Mouse (Mus musculus) ZHBTc4 (cell line): Measurements from ENCODE around the gene Uba52.
"Not testable (repeated sequence)": the region's sequence is repeated elsewhere in the genome, so short reads cannot be mapped to it uniquely, and the experiment has no call there.

ENCODE experiments used
- DNase-seq: peaks from one replicate; pipeline ENCODE4 v3.0.0-alpha.2; 2011; ENCODE audit warnings: low read depth, low spot score

The Uba52 gene

DNA sequence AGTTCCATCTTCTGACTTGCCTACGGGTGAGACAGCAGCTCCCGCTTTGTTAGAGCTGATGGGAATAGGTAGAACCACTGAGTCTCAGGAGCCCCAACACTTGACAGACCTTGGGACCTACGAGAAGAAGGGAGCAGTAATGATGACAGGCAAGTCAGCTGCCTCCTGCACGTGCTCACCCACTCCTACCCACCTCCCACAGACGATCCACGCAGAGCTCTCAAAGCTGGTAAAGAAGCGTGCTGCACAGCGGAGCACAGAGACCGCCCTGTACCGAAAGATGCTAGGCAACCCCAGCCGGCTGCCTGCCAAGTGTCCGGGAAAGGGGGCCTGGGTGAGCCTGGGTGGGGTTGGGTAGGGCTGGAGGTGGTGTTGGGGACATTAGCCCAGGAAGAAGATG is 23.7 kb upstream of the Uba52 start:
- no peak for DNase-seq

DNA sequence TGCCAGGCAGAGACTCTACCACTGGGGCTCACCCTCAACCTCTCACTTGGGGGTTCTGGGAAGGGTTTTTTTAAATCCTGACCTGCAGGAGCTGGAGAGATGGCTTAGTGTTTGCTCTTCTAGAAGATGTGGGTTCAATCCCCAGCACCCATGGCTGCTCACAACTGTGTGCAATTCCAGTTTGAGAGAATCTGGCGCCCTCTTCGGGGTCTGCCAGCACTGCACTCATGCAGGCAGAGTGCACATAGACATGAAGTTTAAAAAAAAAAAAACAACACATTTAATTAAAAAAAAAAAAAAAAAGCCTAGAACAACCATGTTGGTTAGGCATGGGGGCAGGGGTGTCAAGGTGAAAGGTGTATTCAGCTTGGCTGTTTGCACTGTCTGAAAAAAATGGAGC is 19.7 kb upstream of the Uba52 start:
- DNase-seq = no peak

DNA sequence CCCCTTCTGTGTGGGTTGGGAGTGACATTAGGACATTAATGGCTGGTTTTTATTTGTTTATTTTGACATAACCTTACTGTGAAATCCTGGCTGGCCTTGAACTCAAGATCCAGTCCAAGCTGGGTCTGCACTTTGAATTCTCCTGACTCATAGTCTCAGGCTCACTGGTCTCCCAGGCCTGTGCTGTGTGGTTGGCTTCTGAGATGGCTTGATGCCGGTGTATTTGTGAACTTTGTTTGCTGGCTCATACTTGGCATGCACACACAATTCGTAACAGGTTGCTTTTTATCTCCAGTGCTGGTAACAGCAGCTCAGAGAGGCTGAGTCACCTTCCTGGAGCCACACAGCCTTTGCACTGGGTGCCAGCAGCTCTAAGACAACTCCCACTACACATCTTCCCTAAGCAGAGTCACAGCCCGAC is 19.1 kb upstream of the Uba52 start:
- DNase-seq = no peak

DNA sequence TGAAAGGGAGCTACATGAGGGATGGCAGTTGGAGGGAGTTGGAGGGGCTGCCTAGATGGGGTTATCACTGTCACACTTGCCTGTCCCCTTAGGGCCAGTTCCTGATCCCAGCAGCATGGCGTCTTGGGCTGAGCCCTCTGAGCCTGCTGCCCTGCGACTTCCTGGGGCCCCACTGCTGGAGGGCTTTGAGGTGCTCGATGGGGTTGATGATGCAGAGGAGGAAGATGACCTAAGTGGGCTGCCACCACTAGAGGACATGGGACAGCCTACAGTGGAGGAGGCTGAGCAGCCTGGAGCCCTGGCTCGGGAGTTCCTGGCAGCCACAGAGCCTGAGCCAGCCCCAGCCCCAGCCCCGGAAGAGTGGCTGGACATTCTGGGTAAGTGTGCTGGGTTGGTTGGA is 18.7 kb upstream of the Uba52 start:
- no peak for DNase-seq

DNA sequence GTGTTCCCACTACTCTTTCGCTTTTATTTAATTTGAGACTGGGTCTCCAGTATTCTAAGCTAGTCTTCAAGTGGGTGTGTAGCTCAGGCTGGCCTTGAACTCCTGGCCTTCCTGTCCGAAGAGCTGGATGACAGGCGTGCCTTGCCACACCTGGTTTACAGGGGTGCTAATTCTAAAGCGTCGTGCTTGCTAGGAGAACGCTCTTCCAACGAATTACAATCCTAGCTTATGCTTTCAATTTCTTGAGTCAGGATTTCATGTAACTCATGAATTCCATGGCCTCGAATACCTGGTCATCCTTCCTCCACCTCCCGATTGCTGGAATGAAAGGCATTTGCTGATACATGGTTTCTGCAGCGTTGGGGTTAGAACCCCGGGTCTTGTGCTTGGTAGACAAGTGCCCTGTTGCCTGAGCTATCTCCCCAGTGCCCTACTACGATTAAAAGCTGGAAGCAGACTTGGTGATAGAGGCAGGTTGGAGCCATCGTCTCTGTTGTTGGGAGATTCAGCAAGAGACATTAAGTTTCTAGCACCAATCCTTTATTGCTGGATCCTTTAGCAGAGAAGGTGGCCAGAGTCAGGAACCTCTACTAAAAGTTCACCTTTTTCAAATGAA is 17.7 kb upstream of the Uba52 start:
- peak; percentile 18 for DNase-seq

DNA sequence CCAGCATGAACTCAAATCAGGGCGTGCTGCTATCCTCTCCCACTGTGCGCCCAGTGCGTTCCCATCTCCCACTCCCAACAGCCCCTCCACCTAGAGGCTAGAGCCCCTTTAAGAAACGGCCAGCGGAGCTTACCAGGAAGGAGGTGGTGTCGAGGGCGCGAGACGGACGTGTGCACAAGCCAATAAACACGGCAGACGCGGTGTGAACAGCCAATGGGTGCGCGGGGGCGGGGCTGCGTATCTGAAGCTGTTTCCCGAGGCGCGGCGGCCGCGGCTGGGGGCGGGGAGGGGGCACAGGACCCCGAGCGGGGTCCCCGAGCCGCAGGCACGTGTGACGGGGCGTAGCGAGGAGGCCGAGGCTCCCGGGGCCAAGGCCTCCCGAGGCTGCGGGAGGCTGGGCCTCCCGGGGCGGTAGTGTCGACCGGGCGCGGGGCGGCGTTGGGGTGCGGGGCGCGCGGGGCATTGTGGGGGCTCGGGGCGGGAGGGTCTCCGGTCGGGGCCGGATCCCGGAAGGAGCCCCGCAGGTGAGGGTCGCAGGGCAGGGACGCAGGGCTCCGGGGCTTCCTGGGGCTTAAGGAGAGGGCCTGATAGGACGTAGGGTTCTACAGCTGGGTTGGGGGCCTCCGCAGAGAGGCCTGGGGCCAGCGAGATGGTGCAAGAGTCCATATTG is 17.0 kb upstream of the Uba52 start, which contains the start of the genes Fkbp8 and Kxd1:
Gene Fkbp8 (plus strand): TSS at position 213 of the 670 bp plus-strand sequence.
Gene Kxd1 (minus strand): TSS at position 445 of the 670 bp plus-strand sequence.
- DNase-seq = peak; percentile 96

DNA sequence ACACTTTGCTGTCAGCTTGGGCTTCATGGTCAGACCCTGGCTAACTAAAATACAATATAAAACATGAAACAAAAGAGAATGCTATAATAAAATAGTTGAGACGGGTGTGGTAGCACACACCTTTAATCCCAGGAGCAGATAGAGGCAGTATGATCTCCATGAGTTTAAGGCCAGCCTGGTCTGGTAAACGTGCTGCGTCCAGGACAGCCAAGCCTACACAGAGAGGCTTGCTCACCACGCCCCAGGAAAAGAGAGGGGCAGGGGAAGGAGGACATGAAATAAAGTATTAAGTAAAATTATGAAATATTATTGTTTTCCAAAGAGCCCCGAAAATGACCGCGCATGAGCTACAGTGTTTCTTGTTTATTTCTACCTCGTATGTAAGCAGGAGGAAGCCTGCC is 16.5 kb upstream of the Uba52 start:
- DNase-seq = no peak

DNA sequence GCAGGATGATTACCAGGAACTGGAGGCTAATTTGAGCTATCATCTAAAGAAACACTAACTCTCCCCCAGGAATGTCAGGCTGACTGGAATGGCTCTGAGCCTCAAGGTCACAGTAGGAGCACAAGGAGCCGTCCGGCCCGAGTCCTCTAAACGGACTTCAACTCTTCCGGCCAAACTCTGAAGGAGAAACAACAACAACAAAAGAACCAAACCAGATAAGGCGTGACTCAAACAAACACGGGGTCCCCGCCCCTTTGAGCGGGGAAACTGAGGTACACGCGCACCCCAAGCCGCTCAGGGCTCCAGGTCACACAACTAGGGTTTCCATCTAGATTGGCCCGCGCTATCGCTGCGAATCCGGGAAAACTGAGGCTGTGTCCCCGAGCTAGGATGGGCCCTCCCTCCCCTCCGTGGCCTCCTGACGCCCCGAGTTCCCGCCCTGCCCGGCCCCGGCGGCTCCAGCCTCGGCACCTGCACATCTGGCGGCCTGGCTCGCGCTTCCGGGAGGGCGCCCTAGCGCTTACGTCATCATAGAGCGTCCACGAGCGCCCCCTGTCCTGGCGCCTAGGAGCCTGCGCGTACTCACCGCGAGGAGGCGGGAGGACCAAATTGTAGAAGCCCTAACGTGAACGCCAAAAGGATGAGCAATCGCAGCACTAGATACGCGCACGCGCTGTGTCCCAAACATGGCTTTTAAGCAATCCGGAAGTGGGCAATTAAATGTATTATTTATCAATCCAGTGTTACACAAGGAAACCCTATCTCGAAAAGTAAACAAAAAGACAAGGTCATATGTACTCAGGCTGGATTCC is 12.2 kb upstream of the Uba52 start:
- peak; percentile 99 for DNase-seq

DNA sequence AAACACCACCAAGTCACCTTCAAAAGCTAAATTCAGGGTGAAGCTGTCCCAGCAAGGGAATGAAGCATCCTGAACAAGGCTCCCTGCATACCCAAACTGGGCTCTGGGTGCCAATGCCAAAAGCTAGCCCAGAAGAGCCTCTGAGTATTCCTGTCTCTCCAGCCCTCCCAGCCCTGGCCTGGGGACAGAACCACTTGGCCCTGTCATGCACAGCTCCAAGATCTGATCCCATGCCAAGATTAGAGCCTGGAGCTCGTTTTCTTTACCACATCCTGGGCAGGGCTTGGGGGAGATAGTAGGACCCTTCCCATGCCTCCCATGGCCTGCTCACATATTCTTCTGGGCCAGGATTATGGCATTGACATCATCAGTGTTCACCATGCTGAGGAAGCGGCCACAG is 9.0 kb upstream of the Uba52 start:
- no peak for DNase-seq

DNA sequence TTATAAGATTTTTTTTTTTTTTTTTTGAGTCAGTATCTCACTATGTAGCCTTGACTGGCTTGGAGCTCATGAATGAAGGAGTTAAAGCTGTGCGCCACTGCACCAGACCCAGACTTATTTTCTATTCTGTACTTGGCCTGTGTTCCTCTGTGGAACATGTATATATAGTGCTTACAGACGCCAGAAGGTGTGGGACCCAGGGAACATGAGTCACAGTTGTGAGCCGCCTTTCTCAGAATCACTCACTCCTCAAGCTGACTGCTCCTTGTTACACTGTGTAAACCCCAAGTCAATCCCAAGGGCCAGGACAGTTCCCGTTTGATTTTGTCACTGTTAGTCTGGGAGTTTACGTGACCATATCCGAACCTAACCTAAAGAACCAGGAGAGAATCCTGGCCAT is 8.4 kb upstream of the Uba52 start:
- DNase-seq = no peak

DNA sequence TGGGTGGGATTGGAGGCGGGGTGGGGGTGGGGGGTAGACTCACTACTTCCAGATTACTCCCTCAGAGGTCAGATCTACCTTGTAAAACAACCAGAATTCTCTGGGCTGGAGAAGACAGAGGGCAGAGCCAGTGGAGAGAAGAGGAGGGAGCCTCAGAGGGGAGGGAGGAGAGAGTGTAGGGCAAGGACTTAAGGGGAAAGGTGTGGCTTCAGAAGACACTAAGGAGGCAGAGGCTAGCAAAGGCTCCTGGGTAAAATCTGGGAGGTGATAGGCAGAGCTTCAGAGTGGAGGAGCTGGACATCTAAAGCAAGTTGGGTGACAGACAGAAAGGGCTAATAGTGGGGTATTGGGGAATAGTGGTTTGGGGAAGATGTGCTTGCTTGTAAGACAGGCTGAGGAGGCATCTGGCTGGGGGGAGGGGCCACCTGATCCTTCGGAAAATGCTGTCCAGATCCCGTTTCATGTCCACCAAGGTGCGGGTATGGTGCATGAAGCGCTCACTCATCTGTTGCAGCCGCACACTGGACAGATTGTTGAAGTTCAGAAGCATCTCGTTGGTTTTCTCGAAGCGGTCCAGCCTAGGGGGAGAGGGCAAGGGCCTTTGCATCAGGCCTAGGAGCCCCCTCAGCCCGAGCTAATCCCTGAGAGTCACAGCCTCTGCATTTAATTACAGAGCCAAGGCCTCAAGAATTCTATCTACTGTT is 7.5 kb upstream of the Uba52 start:
- peak; percentile 75 for DNase-seq

DNA sequence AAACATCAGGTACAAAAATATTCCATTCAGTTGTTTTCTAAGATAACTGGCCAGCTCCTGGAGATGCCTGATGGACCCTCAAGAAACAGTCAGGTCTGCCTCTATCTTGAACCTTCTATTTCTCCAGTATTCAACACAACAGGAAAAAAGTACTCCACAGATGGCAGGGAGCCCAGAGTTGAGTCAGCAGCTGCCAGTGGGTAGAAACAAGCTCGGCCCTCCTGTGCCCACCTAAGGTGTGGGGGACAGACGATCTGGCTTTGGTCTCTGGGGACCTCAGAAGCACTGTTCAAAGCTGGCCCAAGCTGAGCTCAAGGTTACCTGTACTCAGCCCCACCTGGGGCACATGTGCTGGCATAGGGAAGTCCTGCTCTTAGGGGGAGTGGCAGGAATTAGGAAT is 2.8 kb upstream of the Uba52 start:
- no peak for DNase-seq

DNA sequence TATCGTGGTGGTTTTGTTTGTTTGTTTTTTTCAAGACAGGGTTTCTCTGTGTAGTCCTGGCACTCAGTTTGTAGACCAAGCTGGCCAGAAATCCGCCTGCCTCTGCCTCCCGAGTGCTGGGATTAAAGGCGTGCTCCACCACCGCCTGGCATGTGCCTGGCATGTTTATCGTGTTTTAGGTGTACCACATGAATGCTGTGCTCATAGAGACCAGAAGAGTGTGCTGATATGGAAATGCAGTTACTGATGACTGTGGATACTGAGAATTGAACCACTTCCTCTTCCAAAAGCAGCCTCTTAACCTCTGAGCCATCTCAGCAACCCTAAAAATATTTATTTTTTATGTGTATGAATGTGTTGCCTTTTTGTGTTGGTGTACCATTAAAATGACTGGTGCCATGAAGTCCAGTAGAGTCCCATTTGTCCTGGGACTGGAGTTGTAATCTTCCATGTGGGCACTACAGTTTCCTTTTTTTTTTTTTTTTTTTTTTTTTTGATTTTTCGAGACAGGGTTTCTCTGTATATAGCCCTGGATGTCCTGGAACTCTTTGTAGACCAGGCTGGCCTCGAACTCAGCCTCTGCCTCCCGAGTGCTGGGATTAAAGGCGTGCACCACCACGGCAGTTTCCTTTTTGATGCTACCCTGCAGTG is 1.8 kb upstream of the Uba52 start:
- no peak for DNase-seq

DNA sequence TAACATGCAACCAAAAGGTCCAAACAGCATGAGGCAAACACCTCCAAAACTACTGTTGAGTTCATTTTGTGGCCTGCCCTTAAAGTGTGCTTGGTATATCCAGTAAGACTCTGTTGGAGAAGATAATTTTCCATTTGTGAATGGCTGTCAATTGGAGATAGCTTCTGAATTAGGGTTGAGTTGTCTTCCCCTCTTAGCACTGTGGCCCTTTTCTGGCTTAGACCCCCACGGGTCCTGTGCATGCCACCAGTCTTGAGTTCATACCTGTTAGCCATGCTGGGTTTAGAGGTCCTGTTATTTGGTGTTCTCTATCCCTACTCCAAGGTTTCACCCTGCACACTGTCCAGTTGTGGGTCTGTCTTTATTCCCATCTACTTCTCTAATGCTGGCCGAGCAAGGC is 1.2 kb upstream of the Uba52 start:
- no peak for DNase-seq

DNA sequence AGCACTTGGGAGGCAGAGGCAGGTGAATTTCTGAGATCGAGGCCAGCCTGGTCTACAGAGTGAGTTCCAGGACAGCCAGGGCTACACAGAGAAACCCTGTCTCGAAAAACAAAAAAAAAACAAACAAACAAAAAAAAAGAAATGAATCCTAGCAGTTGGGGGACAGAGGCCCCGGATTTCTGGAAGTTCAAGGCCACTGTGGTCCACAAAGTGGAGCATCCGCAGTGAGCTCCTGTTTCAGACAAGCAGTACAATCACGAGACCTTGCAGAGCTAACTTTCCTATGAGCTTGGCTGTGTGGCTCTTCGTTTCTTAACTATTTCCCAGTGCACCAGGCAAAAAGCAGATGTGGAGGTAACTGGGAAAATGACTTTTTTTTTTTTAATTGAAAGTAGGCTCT is 573 bp upstream of the Uba52 start:
- DNase-seq = not testable (repeated sequence)

DNA sequence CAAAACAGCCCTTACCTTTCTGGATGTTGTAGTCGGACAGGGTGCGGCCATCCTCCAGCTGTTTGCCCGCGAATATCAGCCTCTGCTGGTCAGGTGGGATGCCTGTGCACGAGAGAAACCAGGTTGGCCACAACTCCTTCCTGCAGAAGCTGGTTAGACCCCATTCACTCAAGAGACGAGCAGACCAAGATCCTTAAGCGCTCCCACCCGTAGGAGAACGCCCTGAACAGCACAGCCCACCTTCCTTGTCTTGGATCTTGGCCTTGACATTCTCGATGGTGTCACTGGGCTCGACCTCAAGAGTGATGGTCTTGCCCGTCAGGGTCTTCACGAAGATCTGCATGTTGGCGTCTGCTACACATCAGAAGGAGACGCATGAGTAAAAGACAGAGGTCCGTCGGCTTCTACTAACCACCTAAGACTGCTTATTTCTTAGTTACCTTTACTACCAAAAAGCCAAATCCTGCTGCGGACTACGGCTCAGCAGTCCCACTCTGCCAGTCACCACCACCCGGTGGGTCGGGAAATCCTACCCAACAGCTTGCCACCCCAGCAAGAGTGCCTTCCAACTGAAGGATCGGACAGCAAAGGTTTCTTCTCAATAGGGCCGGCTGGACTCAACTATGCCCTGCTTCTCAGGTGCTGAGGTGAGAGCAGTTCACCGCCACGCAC is 1.2 kb downstream of the Uba52 start:
- no peak for DNase-seq

DNA sequence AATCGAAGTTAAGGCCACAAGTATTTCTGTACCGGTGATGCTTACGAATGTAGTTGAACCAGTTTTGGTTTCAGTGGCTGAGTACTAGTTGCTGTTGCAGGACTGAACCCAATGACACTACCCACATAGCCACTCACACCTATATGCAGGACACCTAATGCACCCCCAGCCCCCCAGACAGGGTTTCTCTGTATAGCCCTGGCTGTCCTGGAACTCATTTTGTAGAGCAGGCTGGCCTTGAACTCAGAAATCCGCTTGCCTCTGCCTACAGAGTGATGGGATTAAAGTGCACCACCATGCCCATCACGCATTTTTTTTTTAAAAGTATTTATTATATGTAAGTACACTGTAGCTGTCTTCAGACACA is 3.6 kb downstream of the Uba52 start:
- DNase-seq = no peak

DNA sequence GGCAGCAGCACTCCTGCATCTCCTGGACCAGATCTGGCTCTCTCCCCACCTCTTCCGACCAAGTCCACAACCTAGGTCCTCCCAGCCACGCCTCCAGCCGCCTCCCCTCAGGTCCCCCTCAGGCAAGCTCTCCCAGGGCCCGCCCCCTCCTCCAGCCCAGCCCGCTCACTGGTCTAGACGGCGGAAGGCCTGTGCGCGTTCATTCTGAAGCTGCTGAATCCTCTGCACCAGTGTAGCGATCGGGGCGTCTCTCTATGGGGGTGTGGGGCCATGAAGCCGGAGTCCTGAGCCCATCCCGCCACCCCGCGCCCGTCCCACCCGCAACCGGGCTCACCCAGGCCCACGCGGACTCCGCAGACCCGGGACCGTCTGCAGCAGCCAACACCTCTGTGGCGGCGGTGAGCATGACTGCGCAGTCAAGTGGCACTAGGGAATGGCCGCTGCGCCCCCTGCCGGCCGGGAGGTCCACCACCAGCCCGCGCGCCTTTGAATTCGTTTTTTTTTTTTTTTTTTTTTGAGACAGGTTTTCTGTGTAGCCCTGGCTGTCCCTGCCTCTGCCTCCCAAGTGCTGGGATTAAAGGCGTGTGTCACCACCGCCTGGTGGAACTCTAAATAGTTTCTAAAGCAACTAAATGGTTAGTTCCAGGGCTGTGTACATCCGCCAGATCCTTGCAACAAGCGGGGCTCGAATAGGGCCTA is 4.1 kb downstream of the Uba52 start, which contains the start of gene Rex1bd:
Gene Rex1bd (minus strand): TSS at position 425 of the 699 bp plus-strand sequence.
- peak; percentile 99 for DNase-seq

DNA sequence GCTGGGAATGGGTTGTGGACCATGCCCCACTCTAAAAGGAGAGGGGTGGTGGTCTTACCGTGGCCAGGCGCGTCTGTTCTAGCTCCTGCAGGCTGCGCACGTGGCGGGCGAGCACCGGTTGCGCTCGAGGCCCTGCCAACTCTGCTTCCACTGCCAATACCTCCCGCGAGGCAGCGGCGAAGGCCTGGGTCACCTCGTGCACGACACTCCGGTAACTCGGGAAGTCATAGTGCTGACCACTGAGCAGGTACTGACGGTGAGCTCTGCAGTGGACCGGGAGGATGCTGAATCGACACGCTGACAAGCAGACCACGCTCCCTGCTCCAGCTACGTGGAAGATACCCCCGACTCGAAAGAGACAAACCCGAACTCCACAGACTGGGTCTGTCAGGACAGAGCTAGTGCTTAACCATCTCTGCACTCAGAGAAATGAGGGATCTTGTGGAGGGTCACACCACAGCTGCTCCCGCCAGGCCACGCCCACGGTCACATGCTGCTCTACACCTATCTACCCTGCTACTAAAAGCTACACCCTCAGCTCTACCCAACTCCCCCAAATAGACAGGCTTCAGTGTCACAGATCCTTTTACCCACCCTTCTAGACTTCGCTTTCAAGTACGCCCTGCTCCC is 4.8 kb downstream of the Uba52 start:
- DNase-seq = no peak

DNA sequence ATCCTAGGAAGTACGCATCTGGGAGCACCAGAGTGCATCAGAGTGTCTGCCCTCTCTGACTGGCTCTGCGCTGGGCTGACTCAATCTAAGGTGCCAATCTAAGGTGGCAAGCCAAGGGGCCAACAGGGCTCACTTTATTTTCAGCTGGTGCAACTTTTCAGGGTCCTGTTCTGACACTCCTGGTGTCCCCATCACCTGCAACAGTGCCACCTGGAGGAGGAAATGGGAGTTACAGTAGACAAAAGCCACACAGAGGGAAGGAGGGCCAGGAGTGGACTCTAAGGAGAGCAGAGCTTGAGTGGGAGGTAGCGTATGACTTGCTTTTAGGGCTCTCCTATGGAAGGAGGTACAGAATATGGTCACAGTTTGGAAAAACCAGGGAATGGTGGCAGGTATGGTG is 5.8 kb downstream of the Uba52 start:
- DNase-seq = peak; percentile 77
